Comparison of ENCODE assay signal across 22 mouse cellular contexts in the genomic region with DNA sequence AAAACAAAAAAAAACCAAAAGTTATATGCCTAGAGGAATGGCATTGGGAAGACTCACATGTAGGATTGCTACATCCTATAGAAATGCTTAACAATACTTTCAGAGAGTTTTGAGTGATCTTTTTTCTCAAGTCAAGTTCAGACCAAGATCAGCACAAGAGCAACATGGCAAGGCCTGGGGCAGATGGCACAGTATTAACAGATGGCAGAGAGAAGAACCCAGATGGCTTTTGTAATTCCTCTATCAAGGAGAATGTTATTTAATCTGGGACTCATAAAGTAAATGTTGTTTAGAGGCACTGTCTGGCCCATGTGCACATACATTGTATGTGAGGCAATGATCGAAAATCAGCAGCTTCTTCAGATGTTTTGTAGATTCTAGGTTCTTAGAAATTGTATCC.
DNase-seq lines count a peak whose midpoint lies in the region; ATAC-seq lines count a peak whose summit lies in the region.
"Had no signal": no experiment of that assay in that cellular context is flagged by ENCODE, and none has a peak within 500 bp of the region (broad histone marks: within the 10 kb centered on the region; RNA-seq: fewer than 3 reads in every experiment).

No protein-coding gene starts in this region.

- peak; percentile 56; the same call in 1 of the 2 replicates for ATAC-seq in cerebellum, adult (ENCODE audit: insufficient number of reproducible peaks, low FRiP score, low TSS enrichment)
- ATAC-seq: activated CD4-positive, CD25-positive, alpha-beta regulatory T cell, adult 4 months; forebrain, postnatal 0 days; inflammation-experienced regulatory T-cells, adult 6 months; midbrain, embryonic 13.5 days had no signal

- DNase-seq in cerebellum, postnatal 4 days (ENCODE audit: low spot score in 2 of 2): no peak
- DNase-seq in brain, adult 2 months (ENCODE audit: low read depth, low spot score): peak; percentile 92
- DNase-seq in cerebellum, adult 8-10 months: peak; percentile 67
- DNase-seq in cerebellum, postnatal 25 days: peak; percentile 72 to 80
- DNase-seq in adipocyte (ENCODE audit: low spot score): no peak
- DNase-seq in ovary, postnatal 10 days (ENCODE audit: low spot score): no peak
- DNase-seq: adrenal gland, adult 8-10 months; forebrain, postnatal 0 days; heart, postnatal 10 days; kidney, adult 18-20 months; kidney, postnatal 4 days; layer of hippocampus, postnatal 36 days; liver, embryonic 13.5 days; lung, adult 2 months; lung, postnatal 10 days; retina, postnatal 1 day; right cerebral cortex, postnatal 25 days; thymus, postnatal 14 days had no signal

Comparison
In these comparisons a context has a peak if more than half of its experiments do, and no peak if none do; other contexts are left out.
1. DNase-seq: peak in brain, adult 2 months (single experiment), cerebellum, adult 8-10 months (single experiment) and cerebellum, postnatal 25 days (2 of 2); none in cerebellum, postnatal 4 days (0 of 2), adipocyte (single experiment) and ovary, postnatal 10 days (single experiment).